Mouse (Mus musculus): ENCODE results near the gene Nppa. TPM values are rescaled to one million over a fixed set of nuclear protein-coding genes. Genes with fewer than 3 reads are reported as not detected.

Nppa gene
- not detected for total RNA-seq (2023)

DNA sequence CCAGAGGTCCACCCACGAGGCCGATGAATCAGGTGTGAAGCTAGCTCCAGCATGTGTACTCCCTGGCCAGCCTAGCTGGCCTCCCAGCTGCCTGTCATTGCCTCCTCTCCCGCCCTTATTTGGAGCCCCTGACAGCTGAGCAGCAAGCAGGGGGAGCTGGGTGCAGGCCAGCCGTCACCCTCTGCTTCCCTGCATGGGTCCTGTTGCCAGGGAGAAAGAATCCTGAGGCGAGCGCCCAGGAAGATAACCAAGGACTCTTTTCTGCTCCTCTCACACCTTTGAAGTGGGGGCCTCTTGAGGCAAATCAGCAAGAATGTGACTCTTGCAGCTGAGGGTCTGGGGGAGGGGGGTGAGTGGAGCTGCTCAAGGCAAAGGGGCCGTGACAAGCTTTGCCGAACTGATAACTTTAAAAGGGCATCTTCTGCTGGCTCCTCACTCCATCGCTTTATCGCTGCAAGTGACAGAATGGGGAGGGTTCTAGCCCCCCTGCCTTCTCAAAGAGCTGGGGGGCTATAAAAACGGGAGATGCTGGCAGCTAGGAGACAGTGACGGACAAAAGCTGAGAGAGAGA is at the start of gene Nppa:
TSS of gene Nppa (plus strand) at position 521 of the 571 bp plus-strand sequence.

DNA sequence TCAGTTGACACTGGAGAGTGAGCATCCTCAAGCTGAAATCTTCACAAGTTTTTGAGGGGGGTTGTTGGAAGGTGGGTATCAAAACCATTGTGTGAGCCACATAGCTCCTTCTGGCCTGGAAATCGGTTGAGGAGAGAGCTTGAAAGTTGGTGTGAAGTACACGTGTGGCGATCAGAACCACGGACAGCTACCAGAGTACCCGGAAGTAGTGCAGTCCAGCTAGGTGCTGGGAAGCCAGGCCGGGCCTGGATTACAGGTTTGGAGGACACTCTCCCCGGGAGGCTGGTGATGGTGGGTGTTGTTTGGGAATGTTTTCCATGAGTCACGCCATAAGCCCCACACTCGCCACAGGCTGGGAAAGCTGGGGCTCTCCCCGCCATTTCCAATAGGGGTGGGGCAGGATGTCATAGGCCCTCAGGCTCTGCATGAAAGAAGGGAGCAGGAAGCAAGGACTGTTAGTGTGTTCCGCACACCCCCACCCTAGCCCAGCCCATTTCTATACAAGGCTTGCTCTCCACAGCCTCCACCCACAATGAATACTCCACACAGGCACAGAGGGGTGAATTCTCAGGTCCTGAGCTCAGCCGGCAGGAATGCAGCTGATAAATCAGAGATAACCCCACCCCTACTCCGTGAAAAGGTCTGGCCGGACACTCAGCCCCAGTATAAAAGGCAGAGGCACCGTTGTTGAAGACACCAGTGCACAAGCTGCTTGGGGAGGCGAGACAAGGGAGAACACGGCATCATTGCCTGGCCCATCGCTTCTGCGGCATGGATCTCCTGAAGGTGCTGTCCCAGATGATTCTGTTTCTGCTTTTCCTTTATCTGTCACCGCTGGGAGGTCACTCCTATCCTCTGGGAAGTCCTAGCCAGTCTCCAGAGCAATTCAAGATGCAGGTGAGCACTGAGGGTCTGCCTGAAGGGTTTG is 15.1 kb upstream of the Nppa start, which contains the start of gene Nppb:
TSS of gene Nppb (plus strand) at position 584 of the 928 bp plus-strand sequence.

DNA sequence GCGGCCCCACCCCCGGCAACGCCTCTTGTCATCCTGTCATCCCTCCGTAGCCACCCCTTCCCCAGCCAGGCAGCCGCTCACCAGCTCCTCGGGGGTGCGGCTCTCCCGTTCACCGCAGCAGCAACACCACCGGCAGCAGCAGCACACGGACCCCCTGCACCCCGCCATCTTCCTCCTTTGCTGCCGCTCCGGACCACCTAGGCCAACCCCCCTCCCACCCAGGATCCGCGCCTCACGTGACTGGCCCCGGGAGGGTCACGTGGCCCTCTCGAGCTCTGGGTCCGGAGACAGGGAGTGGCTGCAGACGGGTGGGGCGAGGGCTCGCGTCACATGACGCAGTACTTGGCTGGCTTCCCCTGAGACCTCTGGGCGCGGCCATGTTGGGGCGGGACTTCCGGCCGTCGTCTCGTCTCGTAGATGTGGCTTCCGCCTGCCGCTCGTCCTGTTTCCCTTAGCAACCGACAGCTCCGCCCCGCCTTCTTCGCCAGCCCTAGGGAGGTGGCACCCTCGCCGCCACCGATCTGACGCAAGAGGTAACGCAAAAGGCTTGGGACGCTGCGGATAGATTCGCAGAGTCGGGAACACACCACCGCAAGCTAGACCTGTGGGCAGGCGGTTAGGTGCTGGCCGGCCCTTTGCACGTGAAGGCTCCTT is 38.2 kb downstream of the Nppa start, which contains the start of the genes Clcn6 and Mthfr:
TSS of gene Clcn6 (minus strand) at position 222 of the 654 bp plus-strand sequence.
TSS of gene Mthfr (plus strand) at position 478 of the 654 bp plus-strand sequence.

Other genes starting within 250 kb of the Nppa start
- 10 to 100 TPM; 11.2 to 12.3 TPM for gene Zfp984, start 190.9 kb upstream of the Nppa start, total RNA-seq (2023)
- 1 to 10 TPM; 2.7 to 4.7 TPM for gene Zfp933, start 152.4 kb upstream of the Nppa start, total RNA-seq (2023)
- gene Miip, start 131.9 kb upstream of the Nppa start, total RNA-seq (2023), result 10 to 100 TPM; 36.1 to 36.7 TPM
- gene Fv1, start 131.7 kb upstream of the Nppa start, total RNA-seq (2023), result 1 to 10 TPM; 5.1 to 9.3 TPM
- gene Mfn2, start 96.0 kb upstream of the Nppa start, total RNA-seq (2023), result 10 to 100 TPM; 49.6 to 52.0 TPM
- gene Plod1, start 64.0 kb upstream of the Nppa start, total RNA-seq (2023), result 10 to 100 TPM; 17.5 to 18.9 TPM
- 10 to 100 TPM; 56.6 to 59.3 TPM for gene 2510039O18Rik, start 59.8 kb upstream of the Nppa start, total RNA-seq (2023)
- gene Nppb, start 14.9 kb upstream of the Nppa start, total RNA-seq (2023), result not detected
- 10 to 100 TPM in 1 of 2 experiments, 1 to 10 TPM in 1; 9.8 to 10.6 TPM for gene Clcn6, start 38.1 kb downstream of the Nppa start, total RNA-seq (2023)
- 10 to 100 TPM in 1 of 2 experiments, 1 to 10 TPM in 1; 10.0 to 14.6 TPM for gene Mthfr, start 38.4 kb downstream of the Nppa start, total RNA-seq (2023)
- 10 to 100 TPM; 66.1 to 70.7 TPM for gene Agtrap, start 87.3 kb downstream of the Nppa start, total RNA-seq (2023)
- gene Mad2l2, start 129.7 kb downstream of the Nppa start, total RNA-seq (2023), result 10 to 100 TPM; 10.3 to 11.0 TPM
- under 1 TPM in 1 of 2 experiments, not detected in 1; 0.18 TPM for gene Draxin, start 130.0 kb downstream of the Nppa start, total RNA-seq (2023)
- 10 to 100 TPM; 13.6 to 18.7 TPM for gene Fbxo6, start 151.4 kb downstream of the Nppa start, total RNA-seq (2023)
- under 1 TPM; 0.33 to 0.73 TPM for gene Fbxo44, start 159.8 kb downstream of the Nppa start, total RNA-seq (2023)
- not detected for gene Fbxo2, start 159.9 kb downstream of the Nppa start, total RNA-seq (2023)